Mouse (Mus musculus) kidney, postnatal 0 days (tissue): ENCODE measurements around the gene Myoz1. TPM values are rescaled to one million over a fixed set of nuclear protein-coding genes. Genes with fewer than 3 reads are reported as not detected.
"Not testable (repeated sequence)": the region's sequence is repeated elsewhere in the genome, so short reads cannot be mapped to it uniquely, and the experiment has no call there.

Source experiments
- ATAC-seq: fragments of 200-750 bp; cut with Nextera tagmentation; replicated peaks from 2 replicates; pipeline ENCODE4 v1.8.0; 2017; ENCODE audit warnings: low read depth, moderate number of reproducible peaks, moderate TSS enrichment, moderate library complexity; ENCODE audit not compliant: low FRiP score
- DNase-seq: peaks from one replicate; pipeline ENCODE4 v3.0.0-alpha.2; 2016; ENCODE audit warnings: low spot score
- H3K27ac ChIP-seq: fragments of 300-500 bp; sonication (generic); 2 replicates; pipeline ENCODE4 v1.5.1; 2014; ENCODE audit warnings: mild to moderate bottlenecking
- H3K27me3 ChIP-seq: fragments of 300-500 bp; sonication (generic); 2 replicates; pipeline ENCODE4 v1.6.1; 2014; ENCODE audit warnings: low read length, mixed read lengths; ENCODE audit not compliant: insufficient read depth
- H3K36me3 ChIP-seq: fragments of 300-500 bp; sonication (generic); 2 replicates; pipeline ENCODE4 v1.6.1; 2014; ENCODE audit warnings: low read length, mixed read lengths; ENCODE audit not compliant: insufficient read depth
- H3K4me1 ChIP-seq: fragments of 300-500 bp; sonication (generic); replicated peaks from 2 replicates; pipeline ENCODE4 v1.6.1; 2014; ENCODE audit warnings: antibody characterized with exemption, low read length, mixed read lengths; ENCODE audit not compliant: insufficient read depth
- H3K4me2 ChIP-seq: fragments of 300-500 bp; sonication (generic); 2 replicates; pipeline ENCODE4 v1.6.1; 2014; ENCODE audit warnings: mild to moderate bottlenecking, low read length, moderate library complexity, mixed read lengths
- H3K4me3 ChIP-seq: fragments of 300-500 bp; sonication (generic); replicated peaks from 2 replicates; pipeline ENCODE4 v1.5.1; 2014; ENCODE audit warnings: low read depth, low read length
- H3K9ac ChIP-seq: fragments of 300-500 bp; sonication (generic); 2 replicates; pipeline ENCODE4 v1.6.1; 2014; ENCODE audit warnings: low read depth, low read length
- H3K9me3 ChIP-seq: fragments of 300-500 bp; sonication (generic); replicated peaks from 2 replicates; pipeline ENCODE4 v1.6.1; 2016; ENCODE audit warnings: low read length, inconsistent platforms, mixed read lengths
- CTCF ChIP-seq: IDR thresholded peaks from 2 replicates; pipeline ENCODE4 v1.5.1; 2016; ENCODE audit warnings: antibody characterized with exemption, low read depth, mild to moderate bottlenecking, moderate library complexity
- WGBS: fragments of 180-500 bp; shearing (Covaris S2); extraction: QIAGEN DNeasy Blood & Tissue Kit; methylation state at CpG from one replicate; pipeline ENCODE4 v1.1.7; 2014; 5-methylcytosine and 5-hydroxymethylcytosine counted together
- polyA plus RNA-seq: library from polyadenylated mRNA; unstranded; fragments of >200 nt; fragmentation: Nextera tagmentation; extraction: Ambion mirVana; gene quantifications from 2 replicates; pipeline ENCODE4 v1.2.1, GENCODE M21; 2015

The Myoz1 gene
- polyA plus RNA-seq, 1 experiment from 2014 or later, result 1.8 TPM

GRCm38 (mm10) chr14:20645547-20645946 is 10.8 kb downstream of the Myoz1 start:
- Histone ChIP-seq H3K27ac (no peak overlapping the region), H3K9me3 (no peaks in the 10 kb centered on the region), H3K4me1 (no peaks in the 10 kb centered on the region), H3K36me3 (no peaks in the 10 kb centered on the region), H3K9ac (no peak overlapping the region), H3K4me2 (no peak overlapping the region), H3K27me3 (no peaks in the 10 kb centered on the region), H3K4me3 (no peak overlapping the region)
- WGBS, result 39% methylated on average over 3 of the region's 3 CpGs
- ATAC-seq (no peak), DNase-seq (peak; percentile 42)
- peak; percentile 46 for TF ChIP-seq CTCF

- peak overlapping the region; percentile 75 for H3K4me2 ChIP-seq
- H3K4me3 ChIP-seq, result peak overlapping the region; percentile 84
- DNase-seq (peak; percentile 46), ATAC-seq (no peak)
- H3K27me3 ChIP-seq, result no peaks in the 10 kb centered on the region
- peak overlapping the region; percentile 96 for H3K27ac ChIP-seq
- H3K4me1 ChIP-seq, result no peaks in the 10 kb centered on the region
- no peaks in the 10 kb centered on the region for H3K36me3 ChIP-seq
- no peaks in the 10 kb centered on the region for H3K9me3 ChIP-seq
- peak overlapping the region; percentile 87 for H3K9ac ChIP-seq
- WGBS, result 15% methylated on average over 10 of the region's 10 CpGs
- TF ChIP-seq CTCF, result no peak
Observed at GRCm38 (mm10) chr14:20641438-20641875, 14.9 kb downstream of the Myoz1 start.

GRCm38 (mm10) chr14:20640644-20641437 is 15.5 kb downstream of the Myoz1 start, which contains the start of gene Usp54:
Usp54 (minus strand) TSS chr14:20641063.
- peak within 1 kb of the TSS; percentile 87 for H3K9ac ChIP-seq
- H3K4me1 ChIP-seq, result no peaks in the 10 kb centered on the region
- peak; percentile 99 for DNase-seq
- peak within 1 kb of the TSS; percentile 75 for H3K4me2 ChIP-seq
- H3K9me3 ChIP-seq, result no peaks in the 10 kb centered on the region
- peak within 1 kb of the TSS; percentile 96 for H3K27ac ChIP-seq
- H3K36me3 ChIP-seq, result no peaks in the 10 kb centered on the region
- TF ChIP-seq CTCF, result 0 out of 2 replicates have a peak, but pooled peaks have one; percentile 5
- WGBS, result under 1% methylated on average over 73 of the region's 73 CpGs
- ATAC-seq, result peak; percentile 94
- H3K4me3 ChIP-seq, result peak within 1 kb of the TSS; percentile 84
- no peaks in the 10 kb centered on the region for H3K27me3 ChIP-seq

- Histone ChIP-seq H3K4me3 (peak overlapping the region; percentile 84), H3K9ac (peak overlapping the region; percentile 87), H3K9me3 (no peaks in the 10 kb centered on the region), H3K27ac (peak overlapping the region; percentile 73), H3K4me2 (peak overlapping the region; percentile 75), H3K27me3 (no peaks in the 10 kb centered on the region), H3K36me3 (no peaks in the 10 kb centered on the region), H3K4me1 (no peaks in the 10 kb centered on the region)
- ATAC-seq (peak; percentile 34), DNase-seq (peak; percentile 44)
- 2% methylated on average over 16 of the region's 16 CpGs for WGBS
- TF ChIP-seq CTCF, result no peak
Observed at GRCm38 (mm10) chr14:20639918-20640619, 16.3 kb downstream of the Myoz1 start.

GRCm38 (mm10) chr14:20638702-20639101 is 17.6 kb downstream of the Myoz1 start:
- Histone ChIP-seq H3K9ac (no peak overlapping the region), H3K4me3 (no peak overlapping the region), H3K36me3 (no peaks in the 10 kb centered on the region), H3K27ac (no peak overlapping the region), H3K4me1 (no peaks in the 10 kb centered on the region), H3K27me3 (no peaks in the 10 kb centered on the region), H3K4me2 (no peak overlapping the region), H3K9me3 (no peaks in the 10 kb centered on the region)
- ATAC-seq (no peak), DNase-seq (no peak)
- 90% methylated on average over 6 of the region's 6 CpGs for WGBS
- no peak for TF ChIP-seq CTCF

GRCm38 (mm10) chr14:20637818-20638574 is 18.3 kb downstream of the Myoz1 start:
- Histone ChIP-seq H3K4me1 (no peaks in the 10 kb centered on the region), H3K36me3 (no peaks in the 10 kb centered on the region), H3K4me3 (no peak overlapping the region), H3K4me2 (no peak overlapping the region), H3K9me3 (no peaks in the 10 kb centered on the region), H3K27ac (no peak overlapping the region), H3K9ac (no peak overlapping the region), H3K27me3 (no peaks in the 10 kb centered on the region)
- DNase-seq (no peak), ATAC-seq (no peak)
- no peak for TF ChIP-seq CTCF
- 77% methylated on average over 2 of the region's 2 CpGs for WGBS

GRCm38 (mm10) chr14:20636968-20637367 is 19.4 kb downstream of the Myoz1 start:
- not testable (repeated sequence) for DNase-seq, H3K4me1 ChIP-seq, H3K36me3 ChIP-seq, H3K27me3 ChIP-seq, H3K9me3 ChIP-seq, H3K4me2 ChIP-seq, H3K9ac ChIP-seq, H3K27ac ChIP-seq, ATAC-seq, H3K4me3 ChIP-seq
- 100% methylated on average over 3 of the region's 3 CpGs for WGBS
